Mouse (Mus musculus) kidney, embryonic 16.5 days (tissue): Measurements from ENCODE around the gene B430306N03Rik. TPM values are rescaled to one million over a fixed set of nuclear protein-coding genes. Genes with fewer than 3 reads are reported as not detected.
"Not testable (repeated sequence)": the region's sequence is repeated elsewhere in the genome, so short reads cannot be mapped to it uniquely, and the experiment has no call there.

Source experiments
- ATAC-seq: fragments of 200-750 bp; cut with Nextera tagmentation; 2 replicates; pipeline ENCODE4 v1.8.0; 2017; ENCODE audit warnings: moderate TSS enrichment; ENCODE audit not compliant: low FRiP score, low TSS enrichment
- H3K27ac ChIP-seq: fragments of 300-500 bp; sonication (generic); 2 replicates; pipeline ENCODE4 v1.5.1; 2014; ENCODE audit warnings: low read length
- H3K27me3 ChIP-seq: fragments of 300-500 bp; sonication (generic); 2 replicates; pipeline ENCODE4 v1.6.1; 2014; ENCODE audit warnings: low read length, control low read depth, mixed read lengths; ENCODE audit not compliant: insufficient read depth
- H3K36me3 ChIP-seq: fragments of 300-500 bp; sonication (generic); 2 replicates; pipeline ENCODE4 v1.6.1; 2014; ENCODE audit warnings: low read length, control low read depth, mixed read lengths; ENCODE audit not compliant: insufficient read depth
- H3K4me1 ChIP-seq: fragments of 300-500 bp; sonication (generic); 2 replicates; pipeline ENCODE4 v1.6.1; 2014; ENCODE audit warnings: low read length, control low read depth, mixed read lengths; ENCODE audit not compliant: insufficient read depth
- H3K4me2 ChIP-seq: fragments of 300-500 bp; sonication (generic); replicated peaks from 2 replicates; pipeline ENCODE4 v1.6.1; 2014; ENCODE audit warnings: low read depth, low read length
- H3K4me3 ChIP-seq: fragments of 300-500 bp; sonication (generic); 2 replicates; pipeline ENCODE4 v1.5.1; 2014; ENCODE audit warnings: mild to moderate bottlenecking, low read length
- H3K9ac ChIP-seq: fragments of 300-500 bp; sonication (generic); replicated peaks from 2 replicates; pipeline ENCODE4 v1.6.1; 2014; ENCODE audit warnings: low read length
- H3K9me3 ChIP-seq: fragments of 300-500 bp; sonication (generic); 2 replicates; pipeline ENCODE4 v1.6.1; 2016; ENCODE audit warnings: low read length, control low read depth
- WGBS: fragments of 180-500 bp; shearing (Covaris S2); extraction: QIAGEN DNeasy Blood & Tissue Kit; methylation state at CpG from one replicate; pipeline ENCODE4 v1.1.7; 2014; 5-methylcytosine and 5-hydroxymethylcytosine counted together
- polyA plus RNA-seq: library from polyadenylated mRNA; unstranded; fragments of >200 nt; fragmentation: Nextera tagmentation; extraction: Ambion mirVana; gene quantifications from 2 replicates; pipeline ENCODE4 v1.2.1, GENCODE M21; 2015

Gene B430306N03Rik
- polyA plus RNA-seq, 1 experiment from 2014 or later, result 0.25 TPM

DNA sequence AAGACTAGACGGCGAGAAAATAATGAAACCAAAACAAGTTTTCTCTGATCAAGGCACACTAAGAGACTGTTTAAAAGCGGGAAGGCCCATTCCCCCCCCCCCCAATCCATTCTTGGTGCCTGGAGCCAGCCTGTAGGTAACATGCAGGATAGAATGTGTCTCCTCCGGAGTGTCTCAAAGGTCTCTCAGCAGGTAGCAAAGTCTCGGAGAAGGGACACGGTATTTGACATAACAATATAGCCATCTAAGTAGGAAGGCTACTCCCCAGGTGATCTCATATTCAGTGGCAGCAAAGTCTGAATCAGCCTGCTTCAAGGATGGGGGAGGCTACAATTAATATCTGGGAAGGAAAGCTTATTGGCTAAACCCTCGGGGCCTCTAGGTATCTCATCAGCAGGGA is 37.0 kb downstream of the B430306N03Rik start:
- H3K9ac ChIP-seq, H3K4me3 ChIP-seq, ATAC-seq, H3K4me1 ChIP-seq, H3K27me3 ChIP-seq, H3K4me2 ChIP-seq, H3K9me3 ChIP-seq, H3K27ac ChIP-seq, H3K36me3 ChIP-seq: not testable (repeated sequence)
- 85% methylated on average over 7 of the region's 7 CpGs for WGBS

DNA sequence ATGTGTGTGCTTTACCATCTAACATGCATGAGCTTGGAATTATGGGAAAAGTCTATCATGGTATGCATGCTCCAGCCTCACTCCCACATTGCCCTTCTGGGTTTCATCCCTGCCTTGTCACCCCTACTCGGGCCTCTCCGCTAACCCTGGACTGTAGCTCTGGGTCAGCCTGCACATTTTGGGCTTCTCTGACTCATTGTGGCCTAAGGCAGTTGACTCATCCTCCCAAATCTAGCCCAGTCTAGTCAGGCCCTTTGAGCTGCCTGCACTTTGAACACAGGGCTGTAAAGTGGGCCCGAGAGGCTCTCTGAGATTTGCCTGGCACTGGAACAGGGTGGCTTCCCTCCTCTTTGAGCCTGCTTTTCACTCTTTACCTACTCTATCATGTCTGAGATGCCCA is 39.9 kb downstream of the B430306N03Rik start:
- H3K4me3 ChIP-seq, result no peak overlapping the region
- no peak overlapping the region for H3K4me2 ChIP-seq
- 81% methylated on average over 3 of the region's 3 CpGs for WGBS
- H3K27me3 ChIP-seq, result no peaks in the 10 kb centered on the region
- no peak overlapping the region for H3K27ac ChIP-seq
- H3K9ac ChIP-seq, result no peak overlapping the region
- no peaks in the 10 kb centered on the region for H3K36me3 ChIP-seq
- H3K9me3 ChIP-seq, result no peaks in the 10 kb centered on the region
- ATAC-seq, result no peak
- no peaks in the 10 kb centered on the region for H3K4me1 ChIP-seq

DNA sequence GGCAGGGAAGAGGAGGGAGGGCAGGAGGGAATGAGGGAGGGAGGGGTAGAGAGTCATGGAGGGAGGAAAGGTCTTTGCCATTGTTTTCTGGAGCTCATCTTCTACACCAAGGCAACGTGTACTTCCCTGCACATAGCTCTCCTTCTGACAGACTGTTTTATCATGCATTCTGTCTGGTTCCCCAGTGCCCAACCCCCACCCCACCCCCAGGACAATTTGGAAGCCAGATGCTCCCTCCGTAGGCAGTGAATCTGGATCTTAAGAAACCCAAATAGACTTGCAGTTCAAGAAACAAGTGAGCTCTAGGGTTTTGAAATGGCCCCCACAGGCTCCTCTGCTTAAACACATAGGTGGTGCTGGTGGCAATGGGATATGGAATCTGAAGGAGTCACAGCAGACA is 42.0 kb downstream of the B430306N03Rik start:
- WGBS, result 54% methylated on average over 2 of the region's 2 CpGs
- no peak overlapping the region for H3K27ac ChIP-seq
- no peak overlapping the region for H3K4me2 ChIP-seq
- no peak overlapping the region for H3K4me3 ChIP-seq
- no peaks in the 10 kb centered on the region for H3K27me3 ChIP-seq
- no peak for ATAC-seq
- no peaks in the 10 kb centered on the region for H3K9me3 ChIP-seq
- no peaks in the 10 kb centered on the region for H3K4me1 ChIP-seq
- no peak overlapping the region for H3K9ac ChIP-seq
- no peaks in the 10 kb centered on the region for H3K36me3 ChIP-seq

DNA sequence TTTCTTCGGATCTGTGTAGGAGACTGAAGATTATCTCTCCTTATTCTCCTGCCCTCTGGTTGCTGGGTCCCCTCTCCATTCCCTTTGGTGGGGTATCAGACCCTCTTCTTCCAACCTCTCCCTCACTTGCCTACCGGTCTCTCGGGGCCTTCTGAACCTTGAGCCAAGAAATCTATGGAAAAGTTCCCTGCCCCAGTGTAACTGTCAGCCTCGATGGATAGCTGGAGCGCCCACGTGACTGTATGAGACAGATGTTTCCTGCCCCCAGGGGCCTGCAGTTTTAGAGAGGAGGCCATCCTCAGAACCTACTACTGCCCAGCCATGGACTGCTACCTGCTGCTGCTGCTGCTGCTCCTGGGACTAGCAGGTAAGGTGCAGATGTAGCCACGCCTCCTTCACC is 43.7 kb downstream of the B430306N03Rik start, which contains the start of gene Treml1:
Gene Treml1, plus strand, starts transcription at position 301 of the 400 bp plus-strand sequence.
- no peaks in the 10 kb centered on the region for H3K4me1 ChIP-seq
- H3K27me3 ChIP-seq, result no peaks in the 10 kb centered on the region
- H3K9ac ChIP-seq, result no peak within 1 kb of the TSS
- no peak within 1 kb of the TSS for H3K27ac ChIP-seq
- no peaks in the 10 kb centered on the region for H3K36me3 ChIP-seq
- WGBS, result 67% methylated on average over 7 of the region's 7 CpGs
- H3K4me2 ChIP-seq, result no peak within 1 kb of the TSS
- no peak within 1 kb of the TSS for H3K4me3 ChIP-seq
- ATAC-seq, result no peak
- H3K9me3 ChIP-seq, result no peaks in the 10 kb centered on the region

DNA sequence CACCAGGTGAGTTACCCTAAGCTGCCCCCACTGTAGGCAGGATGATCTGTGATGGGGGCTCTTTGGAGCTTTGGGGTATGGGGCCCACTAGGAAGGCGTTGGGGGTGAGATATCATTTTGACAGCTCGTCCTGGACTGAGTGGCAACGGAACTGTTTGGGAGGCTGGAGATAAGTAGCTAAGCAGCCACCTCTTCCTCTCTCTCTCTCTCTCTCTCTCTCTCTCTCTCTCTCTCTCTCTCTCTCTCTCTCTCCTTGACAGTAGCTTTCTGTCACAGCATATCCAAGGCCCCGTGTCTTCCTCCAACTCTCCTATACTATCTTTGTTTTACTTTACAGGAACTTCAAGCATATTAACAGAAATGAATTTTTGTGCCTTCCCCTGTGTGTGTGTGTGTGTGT is 44.5 kb downstream of the B430306N03Rik start:
- Histone ChIP-seq H3K36me3 (no peaks in the 10 kb centered on the region), H3K9me3 (no peaks in the 10 kb centered on the region), H3K9ac (no peak overlapping the region), H3K4me3 (no peak overlapping the region), H3K4me1 (no peaks in the 10 kb centered on the region), H3K27me3 (no peaks in the 10 kb centered on the region), H3K27ac (no peak overlapping the region), H3K4me2 (no peak overlapping the region)
- ATAC-seq, result no peak
- WGBS, result 72% methylated on average over 4 of the region's 4 CpGs

DNA sequence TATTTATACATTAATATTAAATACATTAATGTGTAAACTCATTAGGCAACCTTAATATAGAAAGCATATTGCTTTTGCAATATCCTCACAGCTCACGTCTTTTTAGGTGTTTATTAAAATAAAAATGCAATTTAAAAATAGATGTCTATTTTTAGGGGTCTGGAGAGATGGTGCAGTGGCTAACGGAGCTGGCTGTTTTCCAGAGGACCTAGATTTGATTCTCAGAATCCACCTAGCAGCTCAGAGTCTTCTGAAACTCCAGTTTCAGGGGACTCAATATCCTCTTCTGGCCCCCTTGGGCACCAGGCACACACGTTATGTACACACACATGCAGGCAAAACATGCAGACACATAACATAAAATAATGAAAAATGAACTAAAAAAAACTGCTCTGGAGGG is 46.4 kb downstream of the B430306N03Rik start:
- Histone ChIP-seq H3K9ac (no peak overlapping the region), H3K27ac (no peak overlapping the region)

DNA sequence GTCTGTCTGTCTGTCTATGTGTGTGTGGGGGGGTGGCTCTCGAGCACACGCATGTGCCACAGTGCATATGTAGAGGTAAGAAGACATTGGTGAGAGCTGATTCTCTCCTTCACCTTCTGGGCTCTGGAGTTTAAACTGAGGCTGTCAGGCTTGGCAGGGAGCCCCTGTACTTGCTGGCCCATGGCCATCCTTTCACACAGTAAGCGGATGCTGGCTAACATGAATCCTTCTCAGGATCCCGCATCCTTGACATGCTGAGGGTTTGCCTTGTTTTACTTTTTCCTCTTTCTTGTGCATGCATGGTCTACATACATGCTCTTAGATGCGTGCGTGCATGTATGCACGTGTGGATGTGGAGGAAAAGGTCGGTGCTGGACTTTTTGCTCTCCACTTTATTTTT is 47.0 kb downstream of the B430306N03Rik start:
- Histone ChIP-seq H3K4me1 (no peaks in the 10 kb centered on the region), H3K27me3 (no peaks in the 10 kb centered on the region), H3K4me3 (no peak overlapping the region), H3K9ac (no peak overlapping the region), H3K36me3 (no peaks in the 10 kb centered on the region), H3K9me3 (no peaks in the 10 kb centered on the region), H3K4me2 (no peak overlapping the region), H3K27ac (no peak overlapping the region)
- WGBS, result 79% methylated on average over 8 of the region's 8 CpGs
- ATAC-seq, result no peak

More for the DNA sequence above, 46.4 kb downstream of the B430306N03Rik start:
- ATAC-seq, result no peak
- Histone ChIP-seq H3K4me2 (no peak overlapping the region), H3K27me3 (no peaks in the 10 kb centered on the region), H3K4me3 (no peak overlapping the region), H3K9me3 (no peaks in the 10 kb centered on the region), H3K36me3 (no peaks in the 10 kb centered on the region), H3K4me1 (no peaks in the 10 kb centered on the region)
- 69% methylated on average over 3 of the region's 3 CpGs for WGBS

DNA sequence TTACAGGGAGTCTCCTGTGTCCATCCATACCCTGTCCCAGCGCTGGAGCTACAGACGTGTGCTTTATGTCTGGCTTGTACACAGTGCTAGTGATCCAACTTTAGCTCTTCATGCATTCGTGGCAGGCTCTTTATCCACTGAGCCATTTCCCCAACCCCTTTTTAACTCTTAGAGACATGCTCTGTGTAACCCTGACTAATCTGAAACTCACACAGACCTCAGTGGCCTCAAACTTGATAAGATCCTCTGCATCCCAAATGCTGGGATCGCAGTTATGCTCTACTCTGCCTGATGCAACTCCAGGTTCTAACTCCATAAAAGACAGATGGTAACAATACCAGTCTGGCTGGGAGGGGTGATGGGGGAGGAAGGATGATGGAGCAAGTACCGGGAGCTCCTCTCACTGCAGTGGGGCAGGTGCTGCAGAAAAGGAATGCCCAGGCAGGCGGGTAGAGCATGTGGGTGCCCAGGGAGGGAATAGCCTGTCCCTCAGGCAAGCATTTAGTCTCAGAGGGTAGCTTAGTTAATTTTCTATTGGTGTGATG is 47.6 kb downstream of the B430306N03Rik start:
- H3K27me3 ChIP-seq, result no peaks in the 10 kb centered on the region
- no peak overlapping the region for H3K9ac ChIP-seq
- H3K27ac ChIP-seq, result no peak overlapping the region
- ATAC-seq, result no peak
- no peak overlapping the region for H3K4me2 ChIP-seq
- WGBS, result 71% methylated on average over 6 of the region's 6 CpGs
- no peaks in the 10 kb centered on the region for H3K9me3 ChIP-seq
- no peaks in the 10 kb centered on the region for H3K36me3 ChIP-seq
- H3K4me3 ChIP-seq, result no peak overlapping the region
- H3K4me1 ChIP-seq, result no peaks in the 10 kb centered on the region

DNA sequence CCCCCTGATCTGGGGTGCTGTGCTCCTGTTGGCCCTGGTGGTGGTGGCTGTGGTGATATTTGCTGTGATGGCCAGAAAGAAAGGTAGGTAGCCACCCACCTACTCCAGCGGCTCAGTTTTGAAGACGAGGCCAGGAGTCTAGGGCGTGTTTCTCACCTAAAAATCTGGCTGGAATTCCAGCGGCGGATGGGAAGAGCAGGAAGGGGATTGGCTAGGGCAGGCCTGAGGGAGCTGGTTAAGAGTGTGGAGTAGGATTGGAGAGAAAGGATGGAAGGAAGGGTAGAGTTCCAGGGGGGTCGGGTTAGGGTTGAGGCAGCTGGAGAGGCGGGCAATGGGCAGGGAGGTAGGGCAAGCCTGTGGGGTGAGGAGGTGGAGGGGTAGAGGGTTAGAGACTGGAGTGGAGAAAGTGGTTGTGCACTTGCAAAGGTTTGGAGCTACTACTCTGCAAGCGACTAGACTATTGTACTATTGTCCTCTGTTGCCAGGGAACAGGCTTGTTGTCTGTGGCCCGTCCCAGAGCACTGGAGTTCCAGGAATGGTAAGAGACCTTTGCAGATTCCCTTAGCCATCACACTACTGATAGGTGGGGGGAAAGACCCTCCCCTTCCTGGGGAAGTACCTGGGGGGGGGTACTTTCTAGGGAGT is 49.7 kb downstream of the B430306N03Rik start:
- H3K4me1 ChIP-seq, result no peaks in the 10 kb centered on the region

DNA sequence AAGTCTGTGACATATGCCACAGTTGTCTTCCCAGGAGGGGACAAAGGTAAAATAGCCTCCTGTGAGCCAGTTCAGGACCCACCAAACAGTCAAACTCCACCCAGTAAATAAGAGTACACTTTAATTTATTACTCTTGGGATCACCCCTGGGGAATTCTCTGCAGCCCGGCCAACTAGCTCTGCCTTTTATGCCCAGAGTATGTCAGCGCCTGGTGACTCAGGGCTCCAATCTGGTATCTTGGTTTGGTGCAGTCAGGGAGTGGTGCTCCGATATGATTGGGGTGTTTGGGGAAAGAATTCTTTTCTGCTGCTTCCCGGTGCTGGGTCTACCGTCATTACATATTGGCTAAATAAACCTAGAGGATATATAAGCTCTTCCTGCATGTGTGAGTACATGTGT is 50.9 kb downstream of the B430306N03Rik start:
- no peaks in the 10 kb centered on the region for H3K4me1 ChIP-seq
- H3K9ac ChIP-seq, result no peak overlapping the region
- H3K27me3 ChIP-seq, result no peaks in the 10 kb centered on the region
- 78% methylated on average over 5 of the region's 5 CpGs for whole genome bisulfite sequencing
- H3K4me2 ChIP-seq, result no peak overlapping the region
- H3K4me3 ChIP-seq, result no peak overlapping the region
- ATAC-seq, result no peak
- H3K9me3 ChIP-seq, result no peaks in the 10 kb centered on the region
- no peaks in the 10 kb centered on the region for H3K36me3 ChIP-seq
- H3K27ac ChIP-seq, result no peak overlapping the region

More for the DNA sequence above, 49.7 kb downstream of the B430306N03Rik start:
- Histone ChIP-seq H3K4me2 (no peak overlapping the region), H3K9me3 (no peaks in the 10 kb centered on the region), H3K9ac (no peak overlapping the region), H3K36me3 (no peaks in the 10 kb centered on the region), H3K4me3 (no peak overlapping the region), H3K27me3 (no peaks in the 10 kb centered on the region), H3K27ac (no peak overlapping the region)
- ATAC-seq, result no peak
- WGBS, result 85% methylated on average over 9 of the region's 9 CpGs
